Mouse (Mus musculus) forebrain, postnatal 0 days (tissue): ENCODE measurements around the gene Sars2. TPM values are rescaled to one million over a fixed set of nuclear protein-coding genes. Genes with fewer than 3 reads are reported as not detected.

Source experiments
- ATAC-seq: fragments of 200-750 bp; cut with Nextera tagmentation; 2 replicates; pipeline ENCODE4 v1.8.0; 2017; ENCODE audit warnings: mild to moderate bottlenecking, moderate library complexity
- DNase-seq: peaks from one replicate; pipeline ENCODE4 v3.0.0-alpha.2; 2015
- H3K27ac ChIP-seq: fragments of 300-500 bp; sonication (generic); 2 replicates; pipeline ENCODE4 v1.5.1; 2014; ENCODE audit warnings: low read depth, mild to moderate bottlenecking, antibody characterized with exemption, low read length, moderate library complexity, mixed read lengths
- H3K27me3 ChIP-seq: fragments of 300-500 bp; sonication (generic); 2 replicates; pipeline ENCODE4 v1.6.1; 2014; ENCODE audit warnings: mild to moderate bottlenecking, low read length, mixed read lengths; ENCODE audit not compliant: insufficient read depth
- H3K36me3 ChIP-seq: fragments of 300-500 bp; sonication (generic); 2 replicates; pipeline ENCODE4 v1.6.1; 2014; ENCODE audit warnings: mild to moderate bottlenecking, moderate library complexity; ENCODE audit not compliant: insufficient read depth
- H3K4me1 ChIP-seq: fragments of 300-500 bp; sonication (generic); 2 replicates; pipeline ENCODE4 v1.6.1; 2014; ENCODE audit warnings: antibody characterized with exemption; ENCODE audit not compliant: insufficient read depth
- H3K4me2 ChIP-seq: fragments of 300-500 bp; sonication (generic); 2 replicates; pipeline ENCODE4 v1.6.1; 2014; ENCODE audit warnings: low read depth, mild to moderate bottlenecking, moderate library complexity
- H3K4me3 ChIP-seq: fragments of 300-500 bp; sonication (generic); 2 replicates; pipeline ENCODE4 v1.5.1; 2014; ENCODE audit warnings: low read depth, low read length, mixed read lengths
- H3K9ac ChIP-seq: fragments of 300-500 bp; sonication (generic); 2 replicates; pipeline ENCODE4 v1.6.1; 2014; ENCODE audit warnings: mild to moderate bottlenecking
- H3K9me3 ChIP-seq: fragments of 300-500 bp; sonication (generic); 2 replicates; pipeline ENCODE4 v1.6.1; 2016; ENCODE audit warnings: low read length
- CTCF ChIP-seq: sonication (generic); IDR thresholded peaks from 2 replicates; pipeline ENCODE4 v1.5.1; 2016; ENCODE audit warnings: antibody characterized with exemption, control low read depth, low read depth
- WGBS: fragments of 180-500 bp; shearing (Covaris S2); extraction: QIAGEN DNeasy Blood & Tissue Kit; methylation state at CpG from one replicate; pipeline ENCODE4 v1.1.7; 2014; 5-methylcytosine and 5-hydroxymethylcytosine counted together
- polyA plus RNA-seq: library from polyadenylated mRNA; unstranded; fragments of >200 nt; fragmentation: Nextera tagmentation; extraction: Ambion mirVana; gene quantifications from 2 replicates; pipeline ENCODE4 v1.2.1, GENCODE M21; 2015
- total RNA-seq: library from RNA; depleted of rRNA; stranded (reverse); fragments of >200 nt; gene quantifications from 2 replicates; pipeline ENCODE4 v1.2.3, GENCODE M21; 2014

Gene Sars2
- total and polyA plus RNA-seq, 2 experiments from 2014 or later: 15.1 to 16.1 TPM

DNA sequence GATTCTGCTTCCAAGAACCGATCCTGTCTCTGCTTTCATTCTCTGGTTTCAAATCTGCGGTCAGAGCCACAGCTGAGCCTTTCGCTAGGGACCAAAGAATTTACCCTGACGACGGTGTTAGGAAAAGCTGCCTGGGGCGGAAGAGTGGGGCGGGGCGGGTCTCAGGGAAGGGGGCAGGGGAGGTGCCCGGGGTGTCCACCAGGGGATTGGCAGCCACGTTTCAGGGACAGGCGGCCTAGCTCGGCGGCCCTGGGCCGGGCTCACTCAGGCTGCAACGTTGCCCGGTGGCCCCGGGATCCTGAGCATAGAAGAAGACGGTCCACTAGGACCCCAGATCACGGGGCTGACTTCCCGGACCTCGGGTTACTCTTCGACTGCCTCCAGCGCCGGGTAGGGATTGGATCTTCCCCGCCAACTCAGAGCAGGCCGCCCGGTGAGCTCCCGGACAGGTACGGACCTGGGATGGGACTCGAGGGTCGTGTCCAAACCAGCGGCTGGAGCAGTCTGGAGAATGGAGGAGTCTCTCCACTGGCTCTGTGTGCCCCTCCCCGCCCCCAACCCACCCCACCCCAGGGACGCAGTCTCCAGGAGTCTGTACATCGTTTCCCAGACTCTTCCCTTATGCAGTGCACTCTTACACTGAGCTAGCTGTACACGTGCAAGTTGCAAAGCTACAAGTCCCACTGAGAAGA lies 25.1 kb upstream of the Sars2 start, which contains the start of gene Fbxo17:
Gene Fbxo17 (plus strand): TSS at position 215 of the 692 bp plus-strand sequence.
- Histone ChIP-seq H3K27ac (no peak within 1 kb of the TSS), H3K4me2 (peak within 1 kb of the TSS; percentile 76), H3K4me1 (no peaks in the 10 kb centered on the region), H3K9me3 (no peaks in the 10 kb centered on the region), H3K36me3 (no peaks in the 10 kb centered on the region), H3K27me3 (no peaks in the 10 kb centered on the region), H3K9ac (peak within 1 kb of the TSS; percentile 58), H3K4me3 (peak within 1 kb of the TSS; percentile 38)
- peak; percentile 77 for ATAC-seq
- TF ChIP-seq CTCF: no peak
- WGBS: 3% methylated on average over 36 of the region's 36 CpGs
- peak; percentile 43 for DNase-seq

GRCm38 (mm10) chr7:28717726-28718125 lies 24.1 kb upstream of the Sars2 start:
- 86% methylated on average over 10 of the region's 10 CpGs for WGBS
- no peak overlapping the region for H3K9ac ChIP-seq

DNA sequence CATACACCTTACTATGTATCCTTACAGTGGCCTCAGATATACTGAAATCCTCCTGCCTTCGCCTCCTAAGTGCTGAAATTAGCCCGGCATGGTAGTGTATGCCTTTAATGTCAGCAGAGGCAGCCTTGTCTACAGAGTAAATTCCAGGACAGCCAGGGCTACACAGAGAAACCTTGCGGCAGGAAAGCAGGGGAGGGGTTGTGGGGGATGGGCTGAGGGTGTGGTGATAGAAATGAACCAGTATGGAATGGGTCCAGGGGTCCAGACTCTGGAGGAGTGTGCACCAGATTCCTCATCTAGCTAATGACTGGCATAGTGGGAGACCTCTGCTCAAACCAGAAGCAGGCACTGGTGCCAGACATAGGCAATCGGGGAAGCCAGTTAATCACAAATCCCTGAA lies 22.6 kb upstream of the Sars2 start:
- Histone ChIP-seq H3K27ac (no peak overlapping the region), H3K27me3 (no peaks in the 10 kb centered on the region), H3K9me3 (no peaks in the 10 kb centered on the region), H3K4me2 (no peak overlapping the region), H3K4me1 (no peaks in the 10 kb centered on the region), H3K36me3 (no peaks in the 10 kb centered on the region), H3K4me3 (no peak overlapping the region), H3K9ac (no peak overlapping the region)
- DNase-seq: no peak
- TF ChIP-seq CTCF: no peak
- 62% methylated on average over 4 of the region's 4 CpGs for WGBS
- no peak for ATAC-seq

More at GRCm38 (mm10) chr7:28717726-28718125, 24.1 kb upstream of the Sars2 start:
- Histone ChIP-seq H3K4me1 (no peaks in the 10 kb centered on the region), H3K4me3 (no peak overlapping the region), H3K4me2 (no peak overlapping the region), H3K27ac (no peak overlapping the region), H3K36me3 (no peaks in the 10 kb centered on the region), H3K9me3 (no peaks in the 10 kb centered on the region), H3K27me3 (no peaks in the 10 kb centered on the region)
- TF ChIP-seq CTCF: no peak
- DNase-seq (no peak), ATAC-seq (no peak)

- H3K36me3 ChIP-seq: no peaks in the 10 kb centered on the region
- no peak overlapping the region for H3K4me3 ChIP-seq
- H3K4me1 ChIP-seq: no peaks in the 10 kb centered on the region
- no peak for TF ChIP-seq CTCF
- H3K9me3 ChIP-seq: no peaks in the 10 kb centered on the region
- DNase-seq (no peak), ATAC-seq (no peak)
- H3K27me3 ChIP-seq: no peaks in the 10 kb centered on the region
- 96% methylated on average over 2 of the region's 2 CpGs for WGBS
- no peak overlapping the region for H3K4me2 ChIP-seq
- no peak overlapping the region for H3K9ac ChIP-seq
- H3K27ac ChIP-seq: no peak overlapping the region
Observed at GRCm38 (mm10) chr7:28719650-28720049, 22.1 kb upstream of the Sars2 start.

GRCm38 (mm10) chr7:28720753-28721537 lies 20.8 kb upstream of the Sars2 start:
- ATAC-seq (no peak), DNase-seq (no peak)
- TF ChIP-seq CTCF: no peak
- Histone ChIP-seq H3K4me3 (no peak overlapping the region), H3K9me3 (no peaks in the 10 kb centered on the region), H3K9ac (no peak overlapping the region), H3K27me3 (no peaks in the 10 kb centered on the region), H3K4me2 (no peak overlapping the region), H3K4me1 (no peaks in the 10 kb centered on the region), H3K36me3 (no peaks in the 10 kb centered on the region), H3K27ac (no peak overlapping the region)
- WGBS: 79% methylated on average over 3 of the region's 3 CpGs

- WGBS: 91% methylated on average over 7 of the region's 7 CpGs
Observed at GRCm38 (mm10) chr7:28722079-28722478, 19.7 kb upstream of the Sars2 start.

GRCm38 (mm10) chr7:28724613-28725012 lies 17.2 kb upstream of the Sars2 start:
- ATAC-seq (no peak), DNase-seq (no peak)
- H3K36me3 ChIP-seq: no peaks in the 10 kb centered on the region
- TF ChIP-seq CTCF: no peak
- H3K4me2 ChIP-seq: no peak overlapping the region
- no peaks in the 10 kb centered on the region; the same call in 1 of the 2 replicates for H3K4me1 ChIP-seq
- no peak overlapping the region for H3K27ac ChIP-seq
- no peaks in the 10 kb centered on the region for H3K27me3 ChIP-seq
- H3K4me3 ChIP-seq: no peak overlapping the region
- H3K9me3 ChIP-seq: no peaks in the 10 kb centered on the region
- 95% methylated on average over 2 of the region's 2 CpGs for WGBS
- H3K9ac ChIP-seq: no peak overlapping the region

More at GRCm38 (mm10) chr7:28722079-28722478, 19.7 kb upstream of the Sars2 start:
- H3K4me1 ChIP-seq: no peaks in the 10 kb centered on the region
- H3K4me3 ChIP-seq: no peak overlapping the region
- H3K36me3 ChIP-seq: no peaks in the 10 kb centered on the region
- H3K9me3 ChIP-seq: no peaks in the 10 kb centered on the region
- no peak overlapping the region for H3K9ac ChIP-seq
- no peaks in the 10 kb centered on the region for H3K27me3 ChIP-seq
- no peak for DNase-seq
- no peak overlapping the region for H3K4me2 ChIP-seq
- peak; percentile 24; the same call in 1 of the 2 replicates for TF ChIP-seq CTCF
- ATAC-seq: no peak
- H3K27ac ChIP-seq: no peak overlapping the region
